In genomic region chr13:107107572-107107971, GRCm38 (mm10) we compare ENCODE assay signal across 25 mouse cellular contexts.
A peak's percentile ranks its signal among the peaks of the same experiment; 100 is the strongest.
DNase-seq lines count a peak whose midpoint lies in the region; ATAC-seq and TF ChIP-seq lines count a peak whose summit lies in the region.
"Had no signal": no experiment of that assay in that cellular context is flagged by ENCODE, and none has a peak within 500 bp of the region (broad histone marks: within the 10 kb centered on the region; RNA-seq: fewer than 3 reads in every experiment).

No protein-coding gene starts in this region.

- no peaks in the 10 kb centered on the region for H3K9me3 ChIP-seq in hindbrain, embryonic 13.5 days
- no peaks in the 10 kb centered on the region for H3K9me3 ChIP-seq in hindbrain, embryonic 10.5 days
- H3K9me3 ChIP-seq in midbrain, embryonic 14.5 days (ENCODE audit: control insufficient read depth, low read length), result no peaks in the 10 kb centered on the region
- H3K9me3 ChIP-seq in midbrain, embryonic 10.5 days (replicated peaks), result no peaks in the 10 kb centered on the region
- no peaks in the 10 kb centered on the region for H3K9me3 ChIP-seq in forebrain, embryonic 16.5 days (ENCODE audit: control insufficient read depth, low read length)
- H3K9me3 ChIP-seq in hindbrain, postnatal 0 days (ENCODE audit: low read length), result no peaks in the 10 kb centered on the region
- H3K9me3 ChIP-seq: heart, embryonic 10.5 days; heart, embryonic 15.5 days; kidney, embryonic 15.5 days; liver, embryonic 12.5 days; stomach, embryonic 15.5 days had no signal

- ATAC-seq in hindbrain, embryonic 13.5 days (ENCODE audit: low FRiP score), result 0 out of 2 replicates have a peak, but pooled peaks have one; percentile 45
- ATAC-seq in midbrain, embryonic 14.5 days (ENCODE audit: low FRiP score, low TSS enrichment), result no peak
- peak; percentile 67 for ATAC-seq in forebrain, embryonic 16.5 days
- ATAC-seq in hindbrain, postnatal 0 days, result no peak
- ATAC-seq: CD4-positive, CD25-positive, alpha-beta regulatory T cell, adult 4 months; liver, embryonic 12.5 days; liver, postnatal 0 days had no signal

- no peak overlapping the region for H3K9ac ChIP-seq in hindbrain, embryonic 13.5 days
- no peak overlapping the region for H3K9ac ChIP-seq in midbrain, embryonic 14.5 days (replicated peaks; ENCODE audit: low read length)
- H3K9ac ChIP-seq in forebrain, embryonic 16.5 days (replicated peaks; ENCODE audit: low read depth, low read length), result no peak overlapping the region
- no peak overlapping the region for H3K9ac ChIP-seq in hindbrain, postnatal 0 days (replicated peaks; ENCODE audit: low read length)
- H3K9ac ChIP-seq: heart, embryonic 15.5 days; kidney, embryonic 15.5 days; liver, embryonic 12.5 days; liver, postnatal 0 days; stomach, embryonic 15.5 days had no signal

- no peak overlapping the region for H3K4me3 ChIP-seq in hindbrain, embryonic 13.5 days
- H3K4me3 ChIP-seq in hindbrain, embryonic 10.5 days, result no peak overlapping the region
- no peak overlapping the region for H3K4me3 ChIP-seq in midbrain, embryonic 14.5 days (replicated peaks; ENCODE audit: low read depth, low read length)
- no peak overlapping the region for H3K4me3 ChIP-seq in midbrain, embryonic 10.5 days
- no peak overlapping the region for H3K4me3 ChIP-seq in forebrain, embryonic 16.5 days (replicated peaks; ENCODE audit: low read length)
- no peak overlapping the region for H3K4me3 ChIP-seq in hindbrain, postnatal 0 days (ENCODE audit: low read length)
- H3K4me3 ChIP-seq: erythroblast, embryonic 14.5 days; heart, embryonic 10.5 days; heart, embryonic 15.5 days; kidney, embryonic 15.5 days; liver, embryonic 12.5 days; stomach, embryonic 15.5 days had no signal

- no peaks in the 10 kb centered on the region for H3K36me3 ChIP-seq in hindbrain, embryonic 13.5 days
- H3K36me3 ChIP-seq in hindbrain, embryonic 10.5 days, result no peaks in the 10 kb centered on the region
- H3K36me3 ChIP-seq in midbrain, embryonic 14.5 days (ENCODE audit: control insufficient read depth, insufficient read depth, low read length), result no peaks in the 10 kb centered on the region
- no peaks in the 10 kb centered on the region for H3K36me3 ChIP-seq in midbrain, embryonic 10.5 days
- no peaks in the 10 kb centered on the region for H3K36me3 ChIP-seq in forebrain, embryonic 16.5 days (ENCODE audit: control insufficient read depth, insufficient read depth)
- no peaks in the 10 kb centered on the region for H3K36me3 ChIP-seq in hindbrain, postnatal 0 days (ENCODE audit: insufficient read depth, low read length)
- H3K36me3 ChIP-seq: heart, embryonic 10.5 days; heart, embryonic 15.5 days; kidney, embryonic 15.5 days; liver, embryonic 12.5 days; stomach, embryonic 15.5 days had no signal

- peaks cover 7% of the 10 kb centered on the region for H3K4me1 ChIP-seq in hindbrain, embryonic 13.5 days (replicated peaks)
- no peaks in the 10 kb centered on the region for H3K4me1 ChIP-seq in hindbrain, embryonic 10.5 days (replicated peaks)
- no peaks in the 10 kb centered on the region for H3K4me1 ChIP-seq in midbrain, embryonic 14.5 days (ENCODE audit: control insufficient read depth, insufficient read depth, low read length)
- H3K4me1 ChIP-seq in midbrain, embryonic 10.5 days, result no peaks in the 10 kb centered on the region
- H3K4me1 ChIP-seq in forebrain, embryonic 16.5 days (replicated peaks; ENCODE audit: control insufficient read depth, insufficient read depth, low read length), result peaks cover 5% of the 10 kb centered on the region
- no peaks in the 10 kb centered on the region for H3K4me1 ChIP-seq in hindbrain, postnatal 0 days (ENCODE audit: insufficient read depth, low read length)
- H3K4me1 ChIP-seq: heart, embryonic 10.5 days; heart, embryonic 15.5 days; kidney, embryonic 15.5 days; stomach, embryonic 15.5 days had no signal

- H3K27me3 ChIP-seq in hindbrain, embryonic 13.5 days, result no peaks in the 10 kb centered on the region
- H3K27me3 ChIP-seq in hindbrain, embryonic 10.5 days (ENCODE audit: insufficient read depth, poor library complexity, severe bottlenecking), result no peaks in the 10 kb centered on the region
- H3K27me3 ChIP-seq in midbrain, embryonic 14.5 days (ENCODE audit: control insufficient read depth, insufficient read depth, low read length), result no peaks in the 10 kb centered on the region
- no peaks in the 10 kb centered on the region for H3K27me3 ChIP-seq in midbrain, embryonic 10.5 days (ENCODE audit: low read depth, poor library complexity, severe bottlenecking)
- H3K27me3 ChIP-seq in forebrain, embryonic 16.5 days (replicated peaks; ENCODE audit: control insufficient read depth, insufficient read depth, low read length), result no peaks in the 10 kb centered on the region
- H3K27me3 ChIP-seq in hindbrain, postnatal 0 days (ENCODE audit: insufficient read depth, low read length), result no peaks in the 10 kb centered on the region
- H3K27me3 ChIP-seq: heart, embryonic 15.5 days; kidney, embryonic 15.5 days; stomach, embryonic 15.5 days had no signal

- 54% methylated on average over 9 of the region's 9 CpGs for WGBS in hindbrain, embryonic 13.5 days
- 80% methylated on average over 9 of the region's 9 CpGs for WGBS in hindbrain, embryonic 10.5 days
- 64% methylated on average over 9 of the region's 9 CpGs for WGBS in midbrain, embryonic 14.5 days
- 79% methylated on average over 9 of the region's 9 CpGs for WGBS in midbrain, embryonic 10.5 days
- 44% methylated on average over 9 of the region's 9 CpGs for WGBS in forebrain, embryonic 16.5 days
- WGBS in hindbrain, postnatal 0 days, result 51% methylated on average over 9 of the region's 9 CpGs

- H3K4me2 ChIP-seq in hindbrain, embryonic 13.5 days, result 0 out of 2 replicates have a peak overlapping the region, but pooled peaks have one; percentile 15
- H3K4me2 ChIP-seq in midbrain, embryonic 14.5 days (ENCODE audit: low read length), result no peak overlapping the region
- no peak overlapping the region for H3K4me2 ChIP-seq in forebrain, embryonic 16.5 days (ENCODE audit: low read length)
- peak overlapping the region; percentile 0; the same call in 1 of the 2 replicates for H3K4me2 ChIP-seq in hindbrain, postnatal 0 days (ENCODE audit: low read depth, low read length)
- H3K4me2 ChIP-seq: heart, embryonic 15.5 days; kidney, embryonic 15.5 days; liver, embryonic 12.5 days; stomach, embryonic 15.5 days had no signal

- no peak for TF ChIP-seq CTCF in hindbrain, postnatal 0 days (IDR thresholded peaks at IDR 0.05; ENCODE audit: low read depth)

- no peak for DNase-seq in hindbrain, embryonic 10.5 days (ENCODE audit: low spot score)
- peak; percentile 34 for DNase-seq in midbrain, embryonic 14.5 days
- no peak for DNase-seq in midbrain, embryonic 10.5 days (ENCODE audit: low spot score)
- DNase-seq in hindbrain, postnatal 0 days (ENCODE audit: low spot score), result peak; percentile 35
- no peak for DNase-seq in gastrocnemius, adult 8-10 months (ENCODE audit: low spot score in 2 of 2)
- DNase-seq: adrenal gland, postnatal 14 days; cerebellum, adult 18-20 months; cerebellum, postnatal 14 days; gastrocnemius, postnatal 25 days; kidney, adult 18-20 months; kidney, postnatal 36 days; left cerebral cortex, postnatal 4 days; liver, postnatal 0 days; lung, postnatal 36 days; retina, postnatal 1 day; right cerebral cortex, postnatal 14 days had no signal

- no peak overlapping the region for H3K27ac ChIP-seq in hindbrain, embryonic 13.5 days
- no peak overlapping the region for H3K27ac ChIP-seq in hindbrain, embryonic 10.5 days
- no peak overlapping the region for H3K27ac ChIP-seq in midbrain, embryonic 14.5 days (replicated peaks; ENCODE audit: low read depth, low read length)
- H3K27ac ChIP-seq in midbrain, embryonic 10.5 days (replicated peaks), result no peak overlapping the region
- H3K27ac ChIP-seq in forebrain, embryonic 16.5 days (ENCODE audit: low read length), result no peak overlapping the region
- H3K27ac ChIP-seq in hindbrain, postnatal 0 days, result no peak overlapping the region
- H3K27ac ChIP-seq: heart, embryonic 10.5 days; heart, embryonic 15.5 days; kidney, embryonic 15.5 days; liver, embryonic 12.5 days; stomach, embryonic 15.5 days had no signal

Comparison
In these comparisons a context has a peak if more than half of its experiments do, and no peak if none do; other contexts are left out.
1. ATAC-seq: peak in hindbrain, embryonic 13.5 days (single experiment) and forebrain, embryonic 16.5 days (single experiment); none in midbrain, embryonic 14.5 days (single experiment) and hindbrain, postnatal 0 days (single experiment).
2. DNase-seq: peak in midbrain, embryonic 14.5 days (single experiment) and hindbrain, postnatal 0 days (single experiment); none in hindbrain, embryonic 10.5 days (single experiment), midbrain, embryonic 10.5 days (single experiment) and gastrocnemius, adult 8-10 months (0 of 2).
3. H3K4me2 ChIP-seq: peak in hindbrain, embryonic 13.5 days (single experiment) and hindbrain, postnatal 0 days (single experiment); none in midbrain, embryonic 14.5 days (single experiment) and forebrain, embryonic 16.5 days (single experiment).